Mouse (Mus musculus) heart, adult 11 months (tissue): ENCODE data around the gene Atp2c2.
A peak's percentile ranks its signal among the peaks of the same experiment; 100 is the strongest.

Experiments used
- DNase-seq: peaks from one replicate; pipeline ENCODE4 v3.0.0; 2022

The Atp2c2 gene

GRCm38 (mm10) chr8:119708471-119708870 lies 8.7 kb downstream of the Atp2c2 start:
- peak; percentile 88 for DNase-seq

GRCm38 (mm10) chr8:119708878-119709702 lies 9.3 kb downstream of the Atp2c2 start:
- peak; percentile 95 for DNase-seq

GRCm38 (mm10) chr8:119709703-119710093 lies 9.9 kb downstream of the Atp2c2 start:
- DNase-seq, result peak; percentile 93

GRCm38 (mm10) chr8:119712226-119712625 lies 12.4 kb downstream of the Atp2c2 start:
- DNase-seq, result peak; percentile 97

GRCm38 (mm10) chr8:119713421-119713820 lies 13.6 kb downstream of the Atp2c2 start:
- no peak for DNase-seq

- peak; percentile 98 for DNase-seq
Measured at GRCm38 (mm10) chr8:119715221-119715620, 15.4 kb downstream of the Atp2c2 start.

- DNase-seq, result no peak
Measured at GRCm38 (mm10) chr8:119716730-119717299, 17.0 kb downstream of the Atp2c2 start.

GRCm38 (mm10) chr8:119717765-119718164 lies 18.0 kb downstream of the Atp2c2 start:
- no peak for DNase-seq

GRCm38 (mm10) chr8:119719011-119719501 lies 19.2 kb downstream of the Atp2c2 start:
- DNase-seq, result no peak

- DNase-seq, result no peak
Measured at GRCm38 (mm10) chr8:119722348-119722747, 22.5 kb downstream of the Atp2c2 start.

GRCm38 (mm10) chr8:119723676-119724075 lies 23.9 kb downstream of the Atp2c2 start:
- no peak for DNase-seq

- DNase-seq, result no peak
Measured at GRCm38 (mm10) chr8:119724596-119724995, 24.8 kb downstream of the Atp2c2 start.

GRCm38 (mm10) chr8:119727093-119727492 lies 27.3 kb downstream of the Atp2c2 start:
- DNase-seq, result no peak

GRCm38 (mm10) chr8:119728351-119728895 lies 28.6 kb downstream of the Atp2c2 start:
- no peak for DNase-seq

GRCm38 (mm10) chr8:119732072-119732471 lies 32.3 kb downstream of the Atp2c2 start:
- DNase-seq, result no peak

GRCm38 (mm10) chr8:119736348-119736917 lies 36.6 kb downstream of the Atp2c2 start:
- no peak for DNase-seq

GRCm38 (mm10) chr8:119737093-119737900 lies 37.5 kb downstream of the Atp2c2 start:
- DNase-seq, result no peak

GRCm38 (mm10) chr8:119738129-119738907 lies 38.5 kb downstream of the Atp2c2 start:
- peak; percentile 93 for DNase-seq

- no peak for DNase-seq
Measured at GRCm38 (mm10) chr8:119740634-119741033, 40.8 kb downstream of the Atp2c2 start.

- DNase-seq, result peak; percentile 96
Measured at GRCm38 (mm10) chr8:119742409-119742808, 42.6 kb downstream of the Atp2c2 start.

GRCm38 (mm10) chr8:119743291-119744026 lies 43.6 kb downstream of the Atp2c2 start:
- peak; percentile 93 for DNase-seq
